Mouse (Mus musculus): ENCODE measurements around the gene Olfml1. TPM values are rescaled to one million over a fixed set of nuclear protein-coding genes. Genes with fewer than 3 reads are reported as not detected.

Gene Olfml1
- polyA plus RNA-seq, 1 experiment from 2014 or later, result 21.5 TPM

DNA sequence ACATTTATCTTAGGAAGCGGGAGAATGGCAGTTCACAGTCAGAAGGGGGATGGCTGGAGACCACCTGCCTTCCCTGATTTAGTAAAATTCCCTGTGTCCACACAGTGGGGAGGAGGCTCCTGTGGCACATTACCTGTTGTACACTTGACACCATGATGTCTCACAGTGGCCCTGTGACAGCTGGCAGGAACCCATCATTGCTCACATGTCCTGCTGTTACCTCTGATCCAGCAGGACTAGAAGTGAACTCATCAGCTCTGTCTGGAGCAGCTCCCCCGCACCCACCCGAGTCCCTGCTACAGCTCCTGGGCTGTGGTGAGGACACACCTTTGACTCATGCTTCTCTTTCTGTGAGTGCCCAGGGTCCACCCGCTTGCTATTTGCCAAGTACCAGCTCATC is 66.0 kb downstream of the Olfml1 start:
- Histone ChIP-seq H3K27me3 (ENCODE audit: control insufficient read depth, insufficient read depth, low read length) (no peaks in the 10 kb centered on the region), H3K4me1 (ENCODE audit: control insufficient read depth, insufficient read depth, low read length) (no peaks in the 10 kb centered on the region), H3K4me2 (ENCODE audit: low read depth, low read length) (no peak overlapping the region), H3K9ac (replicated peaks; ENCODE audit: low read length) (no peak overlapping the region), H3K27ac (replicated peaks; ENCODE audit: low read depth, low read length) (no peak overlapping the region), H3K9me3 (replicated peaks; ENCODE audit: control insufficient read depth, low read length) (no peaks in the 10 kb centered on the region), H3K36me3 (replicated peaks; ENCODE audit: control insufficient read depth, insufficient read depth, low read depth, low read length) (no peaks in the 10 kb centered on the region), H3K4me3 (ENCODE audit: low read depth, low read length) (no peak overlapping the region)
- ATAC-seq (replicated peaks; ENCODE audit: insufficient number of reproducible peaks, low FRiP score, low TSS enrichment, low read depth), result no peak
- WGBS, result 91% methylated on average over 4 of the region's 4 CpGs
- DNase-seq (ENCODE audit: low spot score), result no peak

DNA sequence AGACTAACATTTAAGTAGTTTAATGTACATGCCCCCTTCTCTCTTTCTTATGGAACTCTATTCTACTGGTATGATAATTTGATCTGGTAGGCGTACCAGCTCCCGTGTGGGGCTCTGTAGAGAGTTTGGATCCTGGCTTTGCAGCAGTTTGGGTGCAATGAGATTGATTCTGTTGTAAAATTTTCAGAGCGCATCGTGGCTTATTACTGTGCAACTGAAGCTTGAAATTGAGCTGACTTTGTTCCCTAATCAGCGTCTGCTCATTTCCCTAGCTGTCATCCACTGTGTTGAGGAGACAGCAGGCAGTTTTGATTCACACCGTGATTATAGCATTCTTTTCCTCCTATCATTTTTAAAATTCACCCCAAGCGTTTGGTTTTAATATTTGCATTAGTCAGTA is 70.2 kb downstream of the Olfml1 start:
- no peaks in the 10 kb centered on the region for H3K4me1 ChIP-seq (ENCODE audit: control insufficient read depth, insufficient read depth, low read length)
- no peak overlapping the region for H3K4me2 ChIP-seq (ENCODE audit: low read depth, low read length)
- DNase-seq (ENCODE audit: low spot score) (no peak), ATAC-seq (replicated peaks; ENCODE audit: insufficient number of reproducible peaks, low FRiP score, low TSS enrichment, low read depth) (no peak)
- H3K36me3 ChIP-seq (replicated peaks; ENCODE audit: control insufficient read depth, insufficient read depth, low read depth, low read length), result no peaks in the 10 kb centered on the region
- 83% methylated on average over 7 of the region's 7 CpGs for WGBS
- no peak overlapping the region for H3K4me3 ChIP-seq (ENCODE audit: low read depth, low read length)
- H3K27ac ChIP-seq (replicated peaks; ENCODE audit: low read depth, low read length), result no peak overlapping the region
- H3K27me3 ChIP-seq (ENCODE audit: control insufficient read depth, insufficient read depth, low read length), result no peaks in the 10 kb centered on the region
- H3K9me3 ChIP-seq (replicated peaks; ENCODE audit: control insufficient read depth, low read length), result no peaks in the 10 kb centered on the region
- H3K9ac ChIP-seq (replicated peaks; ENCODE audit: low read length), result no peak overlapping the region

DNA sequence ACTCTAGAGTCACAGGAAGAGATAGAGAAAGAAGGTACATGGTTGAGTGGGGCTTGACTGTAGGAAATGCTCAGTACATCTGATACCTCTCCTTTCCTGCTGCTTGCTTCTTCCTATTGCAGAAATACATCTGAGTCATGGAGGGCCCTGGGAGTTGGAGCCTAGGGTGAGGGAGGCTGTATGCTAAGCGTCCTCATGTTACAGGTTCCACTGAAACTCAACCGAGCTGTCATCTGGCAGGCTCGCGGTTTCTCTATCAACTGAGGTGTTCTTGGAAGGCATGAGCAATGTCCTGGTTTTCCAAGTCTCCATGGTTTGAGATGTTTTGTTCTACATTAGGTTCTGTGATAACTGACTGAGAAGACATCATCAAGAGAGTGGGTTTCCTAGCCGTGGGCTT is 70.8 kb downstream of the Olfml1 start:
- 76% methylated on average over 5 of the region's 5 CpGs for whole genome bisulfite sequencing
- DNase-seq (ENCODE audit: low spot score), result no peak

More for the DNA sequence above, 70.8 kb downstream of the Olfml1 start:
- H3K4me2 ChIP-seq (ENCODE audit: low read depth, low read length), result no peak overlapping the region
- no peaks in the 10 kb centered on the region for H3K9me3 ChIP-seq (replicated peaks; ENCODE audit: control insufficient read depth, low read length)
- H3K27me3 ChIP-seq (ENCODE audit: control insufficient read depth, insufficient read depth, low read length), result no peaks in the 10 kb centered on the region
- no peak overlapping the region for H3K27ac ChIP-seq (replicated peaks; ENCODE audit: low read depth, low read length)
- H3K9ac ChIP-seq (replicated peaks; ENCODE audit: low read length), result no peak overlapping the region
- H3K36me3 ChIP-seq (replicated peaks; ENCODE audit: control insufficient read depth, insufficient read depth, low read depth, low read length), result no peaks in the 10 kb centered on the region
- H3K4me3 ChIP-seq (ENCODE audit: low read depth, low read length), result no peak overlapping the region
- no peaks in the 10 kb centered on the region for H3K4me1 ChIP-seq (ENCODE audit: control insufficient read depth, insufficient read depth, low read length)
- ATAC-seq (replicated peaks; ENCODE audit: insufficient number of reproducible peaks, low FRiP score, low TSS enrichment, low read depth), result no peak

Other genes starting within 250 kb of the Olfml1 start
- gene Syt9, start 196.7 kb upstream of the Olfml1 start, polyA plus RNA-seq (2014; fragmentation: Nextera tagmentation; extraction: Ambion mirVana), result 3.6 and 4.7 TPM in 2 replicates
- gene Ppfibp2, start 27.8 kb downstream of the Olfml1 start, polyA plus RNA-seq (2014; fragmentation: Nextera tagmentation; extraction: Ambion mirVana), result 17.8 and 19.2 TPM in 2 replicates
- gene 5330417H12Rik, start 57.7 kb downstream of the Olfml1 start, polyA plus RNA-seq (2014; fragmentation: Nextera tagmentation; extraction: Ambion mirVana), result not detected in 2 replicates
- gene Cyb5r2, start 190.6 kb downstream of the Olfml1 start, polyA plus RNA-seq (2014; fragmentation: Nextera tagmentation; extraction: Ambion mirVana), result 0.29 and 0.31 TPM in 2 replicates
- gene Ovch2, start 233.8 kb downstream of the Olfml1 start, polyA plus RNA-seq (2014; fragmentation: Nextera tagmentation; extraction: Ambion mirVana), result not detected in 2 replicates
- gene Olfr467, start 244.8 kb downstream of the Olfml1 start, polyA plus RNA-seq (2014; fragmentation: Nextera tagmentation; extraction: Ambion mirVana), result not detected in 2 replicates